Mouse (Mus musculus) embryonic facial prominence, embryonic 14.5 days (tissue): ENCODE results near the gene Tgfbr3. TPM values are rescaled to one million over a fixed set of nuclear protein-coding genes. Genes with fewer than 3 reads are reported as not detected.
A peak's percentile ranks its signal among the peaks of the same experiment; 100 is the strongest.

Experiments used
- ATAC-seq: fragments of 200-750 bp; cut with Nextera tagmentation; 2 replicates; pipeline ENCODE4 v1.8.0; 2017; ENCODE audit warnings: low read depth, moderate number of reproducible peaks, moderate TSS enrichment
- DNase-seq: peaks from one replicate; pipeline ENCODE4 v3.0.0-alpha.2; 2015; ENCODE audit warnings: low spot score
- H3K27ac ChIP-seq: fragments of 300-500 bp; sonication (generic); replicated peaks from 2 replicates; pipeline ENCODE4 v1.5.1; 2014; ENCODE audit warnings: low read depth, mild to moderate bottlenecking, low read length, moderate library complexity
- H3K27me3 ChIP-seq: fragments of 300-500 bp; sonication (generic); replicated peaks from 2 replicates; pipeline ENCODE4 v1.6.1; 2014; ENCODE audit warnings: low read length; ENCODE audit not compliant: control insufficient read depth, insufficient read depth
- H3K36me3 ChIP-seq: fragments of 300-500 bp; sonication (generic); 2 replicates; pipeline ENCODE4 v1.6.1; 2014; ENCODE audit warnings: low read length, mixed read lengths; ENCODE audit not compliant: control insufficient read depth, insufficient read depth
- H3K4me1 ChIP-seq: fragments of 300-500 bp; sonication (generic); 2 replicates; pipeline ENCODE4 v1.6.1; 2014; ENCODE audit warnings: antibody characterized with exemption, low read length; ENCODE audit not compliant: control insufficient read depth, insufficient read depth
- H3K4me2 ChIP-seq: fragments of 300-500 bp; sonication (generic); 2 replicates; pipeline ENCODE4 v1.6.1; 2014; ENCODE audit warnings: low read depth, mild to moderate bottlenecking, low read length, moderate library complexity, mixed read lengths
- H3K4me3 ChIP-seq: fragments of 300-500 bp; sonication (generic); 2 replicates; pipeline ENCODE4 v1.5.1; 2014; ENCODE audit warnings: low read depth, mild to moderate bottlenecking, low read length
- H3K9ac ChIP-seq: fragments of 300-500 bp; sonication (generic); 2 replicates; pipeline ENCODE4 v1.6.1; 2014; ENCODE audit warnings: low read depth, mild to moderate bottlenecking, low read length, moderate library complexity, mixed read lengths
- H3K9me3 ChIP-seq: fragments of 300-500 bp; sonication (generic); 2 replicates; pipeline ENCODE4 v1.6.1; 2016; ENCODE audit warnings: low read length; ENCODE audit not compliant: control insufficient read depth
- WGBS: fragments of 180-500 bp; shearing (Covaris S2); extraction: QIAGEN DNeasy Blood & Tissue Kit; methylation state at CpG from one replicate; pipeline ENCODE4 v1.1.7; 2014; 5-methylcytosine and 5-hydroxymethylcytosine counted together
- polyA plus RNA-seq: library from polyadenylated mRNA; unstranded; fragments of >200 nt; fragmentation: Nextera tagmentation; extraction: Ambion mirVana; gene quantifications from 2 replicates; pipeline ENCODE4 v1.2.1, GENCODE M21; 2014

The Tgfbr3 gene
- polyA plus RNA-seq, 1 experiment from 2014 or later = 36.5 TPM

DNA sequence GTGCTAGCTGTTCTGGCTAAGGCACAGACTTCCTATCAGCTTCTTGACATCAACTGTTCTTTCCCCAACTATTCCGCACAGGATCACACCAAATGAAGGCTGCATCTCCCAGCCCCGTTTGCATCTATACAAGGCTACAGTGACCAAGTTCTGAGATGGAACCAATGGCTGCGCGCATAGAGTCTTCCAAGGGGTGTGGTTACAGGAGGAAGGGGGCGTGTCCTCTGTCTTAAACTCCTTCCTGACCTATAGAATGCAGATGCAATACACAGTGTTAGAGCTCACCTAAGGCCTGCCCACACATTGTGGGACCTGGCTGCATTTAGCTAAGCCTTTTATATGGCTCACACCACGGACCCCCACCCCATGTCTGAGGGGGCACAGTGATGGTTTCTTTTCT lies 69.5 kb downstream of the Tgfbr3 start:
- Histone ChIP-seq H3K27ac (no peak overlapping the region), H3K36me3 (peaks cover 1% of the 10 kb centered on the region), H3K4me1 (peaks cover 47% of the 10 kb centered on the region), H3K27me3 (no peaks in the 10 kb centered on the region), H3K4me3 (no peak overlapping the region), H3K4me2 (no peak overlapping the region), H3K9me3 (no peaks in the 10 kb centered on the region), H3K9ac (no peak overlapping the region)
- 73% methylated on average over 6 of the region's 6 CpGs for WGBS
- ATAC-seq = no peak
- no peak for DNase-seq

DNA sequence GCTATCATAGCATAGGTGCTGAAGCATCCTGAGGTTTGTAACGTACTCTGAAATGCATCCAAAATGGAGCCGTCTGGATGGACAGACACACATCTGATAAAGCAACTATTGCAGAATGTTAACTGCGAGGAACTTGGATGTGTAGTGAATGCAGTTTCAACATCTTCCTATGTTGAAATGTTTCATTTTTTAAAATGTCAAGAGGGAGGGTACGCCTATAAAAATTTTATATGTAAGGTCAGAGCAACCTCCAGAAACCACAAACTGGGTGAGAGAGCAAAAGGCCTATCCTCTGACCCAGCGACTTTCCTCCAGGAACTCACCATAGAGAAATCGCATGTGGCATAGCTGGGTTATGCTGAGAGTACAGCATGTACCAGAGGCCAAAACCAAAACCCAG lies 70.1 kb downstream of the Tgfbr3 start:
- no peak overlapping the region for H3K4me3 ChIP-seq
- peaks cover 44% of the 10 kb centered on the region for H3K4me1 ChIP-seq
- no peak overlapping the region for H3K9ac ChIP-seq
- H3K36me3 ChIP-seq = peaks cover 7% of the 10 kb centered on the region
- ATAC-seq = no peak
- H3K9me3 ChIP-seq = no peaks in the 10 kb centered on the region
- WGBS = 86% methylated on average over 6 of the region's 6 CpGs
- H3K27me3 ChIP-seq = no peaks in the 10 kb centered on the region
- H3K4me2 ChIP-seq = no peak overlapping the region
- H3K27ac ChIP-seq = no peak overlapping the region
- DNase-seq = no peak

- no peak overlapping the region for H3K9ac ChIP-seq
- ATAC-seq = no peak
Observed at GRCm38 (mm10) chr5:107218594-107218993, 70.8 kb downstream of the Tgfbr3 start.

GRCm38 (mm10) chr5:107217139-107217538 lies 72.3 kb downstream of the Tgfbr3 start:
- DNase-seq (no peak), ATAC-seq (no peak)
- Histone ChIP-seq H3K27ac (no peak overlapping the region), H3K4me3 (no peak overlapping the region), H3K9ac (no peak overlapping the region), H3K36me3 (peaks cover 11% of the 10 kb centered on the region), H3K4me2 (no peak overlapping the region), H3K9me3 (no peaks in the 10 kb centered on the region), H3K27me3 (no peaks in the 10 kb centered on the region), H3K4me1 (peaks cover 40% of the 10 kb centered on the region)
- 47% methylated on average over 2 of the region's 2 CpGs for WGBS

More at GRCm38 (mm10) chr5:107218594-107218993, 70.8 kb downstream of the Tgfbr3 start:
- Histone ChIP-seq H3K27ac (no peak overlapping the region), H3K4me2 (no peak overlapping the region), H3K4me3 (no peak overlapping the region), H3K4me1 (peaks cover 44% of the 10 kb centered on the region), H3K9me3 (no peaks in the 10 kb centered on the region), H3K27me3 (no peaks in the 10 kb centered on the region), H3K36me3 (peaks cover 11% of the 10 kb centered on the region)
- no peak for DNase-seq
- WGBS = 83% methylated on average over 3 of the region's 3 CpGs

- DNase-seq (peak; percentile 78), ATAC-seq (peak; percentile 73)
- WGBS = 44% methylated on average over 9 of the region's 9 CpGs
- Histone ChIP-seq H3K4me1 (peaks cover 27% of the 10 kb centered on the region), H3K4me3 (no peak overlapping the region), H3K4me2 (no peak overlapping the region), H3K36me3 (peaks cover 11% of the 10 kb centered on the region), H3K27me3 (no peaks in the 10 kb centered on the region), H3K9ac (no peak overlapping the region), H3K9me3 (no peaks in the 10 kb centered on the region), H3K27ac (peak overlapping the region; percentile 57)
Observed at GRCm38 (mm10) chr5:107213373-107214132, 75.9 kb downstream of the Tgfbr3 start.

GRCm38 (mm10) chr5:107211830-107212370 lies 77.5 kb downstream of the Tgfbr3 start:
- DNase-seq (no peak), ATAC-seq (no peak)
- no peak overlapping the region for H3K9ac ChIP-seq
- H3K4me2 ChIP-seq = no peak overlapping the region
- H3K4me1 ChIP-seq = peaks cover 30% of the 10 kb centered on the region
- H3K9me3 ChIP-seq = no peaks in the 10 kb centered on the region
- WGBS = 72% methylated on average over 10 of the region's 10 CpGs
- peaks cover 11% of the 10 kb centered on the region for H3K36me3 ChIP-seq
- H3K27me3 ChIP-seq = no peaks in the 10 kb centered on the region
- H3K27ac ChIP-seq = no peak overlapping the region
- H3K4me3 ChIP-seq = no peak overlapping the region

- no peak for DNase-seq
- H3K27ac ChIP-seq = no peak overlapping the region
- peaks cover 30% of the 10 kb centered on the region for H3K4me1 ChIP-seq
- no peaks in the 10 kb centered on the region for H3K9me3 ChIP-seq
- H3K9ac ChIP-seq = no peak overlapping the region
- H3K27me3 ChIP-seq = no peaks in the 10 kb centered on the region
- H3K4me3 ChIP-seq = no peak overlapping the region
- 82% methylated on average over 2 of the region's 2 CpGs for WGBS
- peaks cover 20% of the 10 kb centered on the region for H3K36me3 ChIP-seq
- no peak; the same call in 1 of the 2 replicates for ATAC-seq
- no peak overlapping the region for H3K4me2 ChIP-seq
Observed at GRCm38 (mm10) chr5:107210040-107210439, 79.4 kb downstream of the Tgfbr3 start.

GRCm38 (mm10) chr5:107207911-107208310 lies 81.5 kb downstream of the Tgfbr3 start:
- Histone ChIP-seq H3K27me3 (no peaks in the 10 kb centered on the region), H3K4me3 (no peak overlapping the region), H3K9me3 (no peaks in the 10 kb centered on the region), H3K9ac (no peak overlapping the region), H3K4me1 (peaks cover 31% of the 10 kb centered on the region), H3K36me3 (peaks cover 9% of the 10 kb centered on the region; the same call in 1 of the 2 replicates), H3K4me2 (no peak overlapping the region), H3K27ac (no peak overlapping the region; the same call in 1 of the 2 replicates)
- ATAC-seq (peak; percentile 64), DNase-seq (peak; percentile 78)
- 43% methylated on average over 5 of the region's 5 CpGs for WGBS

GRCm38 (mm10) chr5:107204306-107204705 lies 85.1 kb downstream of the Tgfbr3 start:
- Histone ChIP-seq H3K9ac (no peak overlapping the region), H3K4me1 (peaks cover 57% of the 10 kb centered on the region), H3K27ac (no peak overlapping the region), H3K27me3 (no peaks in the 10 kb centered on the region), H3K36me3 (peaks cover 9% of the 10 kb centered on the region; the same call in 1 of the 2 replicates), H3K4me3 (no peak overlapping the region), H3K4me2 (no peak overlapping the region), H3K9me3 (no peaks in the 10 kb centered on the region)
- DNase-seq = no peak
- no peak for ATAC-seq
